Mouse (Mus musculus) thymus, postnatal 0 days (tissue): Measurements from ENCODE around the gene Rars. TPM values are rescaled to one million over a fixed set of nuclear protein-coding genes. Genes with fewer than 3 reads are reported as not detected.
A peak's percentile ranks its signal among the peaks of the same experiment; 100 is the strongest.
"Not testable (repeated sequence)": the region's sequence is repeated elsewhere in the genome, so short reads cannot be mapped to it uniquely, and the experiment has no call there.

Experiments used
- DNase-seq: peaks from one replicate; pipeline ENCODE4 v3.0.0-alpha.2; 2015; ENCODE audit warnings: low spot score
- polyA plus RNA-seq: library from polyadenylated mRNA; unstranded; fragments of >200 nt; fragmentation: Nextera tagmentation; extraction: Ambion mirVana; gene quantifications from 2 replicates; pipeline ENCODE4 v1.2.1, GENCODE M21; 2015

The Rars gene
- 71.7 and 82.6 TPM in 2 replicates for polyA plus RNA-seq

- peak; percentile 95 for DNase-seq
Observed at GRCm38 (mm10) chr11:35834022-35834760, at the start of gene Rars. Gene Rars, minus strand, starts transcription at chr11:35834506.

- DNase-seq = no peak
Observed at GRCm38 (mm10) chr11:35882777-35883176, 48.5 kb upstream of the Rars start.

GRCm38 (mm10) chr11:35878559-35878897, 44.2 kb upstream of the Rars start:
- DNase-seq = no peak

- no peak for DNase-seq
Observed at GRCm38 (mm10) chr11:35877651-35878558, 43.6 kb upstream of the Rars start.

- DNase-seq = no peak
Observed at GRCm38 (mm10) chr11:35873624-35874244, 39.4 kb upstream of the Rars start.

GRCm38 (mm10) chr11:35870961-35871360, 36.7 kb upstream of the Rars start:
- DNase-seq = no peak

GRCm38 (mm10) chr11:35866140-35866539, 31.8 kb upstream of the Rars start:
- no peak for DNase-seq

- DNase-seq = no peak
Observed at GRCm38 (mm10) chr11:35864981-35865604, 30.8 kb upstream of the Rars start.

GRCm38 (mm10) chr11:35863653-35864052, 29.3 kb upstream of the Rars start:
- DNase-seq = no peak

- DNase-seq = no peak
Observed at GRCm38 (mm10) chr11:35857395-35858067, 23.2 kb upstream of the Rars start.

GRCm38 (mm10) chr11:35856359-35857040, 22.2 kb upstream of the Rars start:
- DNase-seq = no peak

- no peak for DNase-seq
Observed at GRCm38 (mm10) chr11:35855567-35855966, 21.3 kb upstream of the Rars start.

- no peak for DNase-seq
Observed at GRCm38 (mm10) chr11:35854941-35855340, 20.6 kb upstream of the Rars start.

- DNase-seq = no peak
Observed at GRCm38 (mm10) chr11:35853651-35854050, 19.3 kb upstream of the Rars start.

- peak; percentile 48 for DNase-seq
Observed at GRCm38 (mm10) chr11:35852731-35853130, 18.4 kb upstream of the Rars start.

- DNase-seq = no peak
Observed at GRCm38 (mm10) chr11:35844299-35844698, 10.0 kb upstream of the Rars start.

- not testable (repeated sequence) for DNase-seq
Observed at GRCm38 (mm10) chr11:35842560-35842959, 8.3 kb upstream of the Rars start.

- DNase-seq = no peak
Observed at GRCm38 (mm10) chr11:35841738-35842325, 7.5 kb upstream of the Rars start.

- DNase-seq = not testable (repeated sequence)
Observed at GRCm38 (mm10) chr11:35840806-35841205, 6.5 kb upstream of the Rars start.

GRCm38 (mm10) chr11:35840282-35840681, 6.0 kb upstream of the Rars start:
- peak; percentile 21 for DNase-seq
